Mouse (Mus musculus): ENCODE data around the gene Tsc2. TPM values are rescaled to one million over a fixed set of nuclear protein-coding genes. Genes with fewer than 3 reads are reported as not detected.

Gene Tsc2
- polyA plus RNA-seq, 1 experiment from 2014 or later, result 72.8 TPM

- WGBS, result 75% methylated on average over 3 of the region's 3 CpGs
- Histone ChIP-seq H3K9me3 (no peaks in the 10 kb centered on the region), H3K27me3 (no peaks in the 10 kb centered on the region), H3K36me3 (peaks cover 9% of the 10 kb centered on the region; the same call in 1 of the 2 replicates), H3K4me3 (no peak overlapping the region), H3K27ac (no peak overlapping the region), H3K4me2 (replicated peaks) (no peak overlapping the region), H3K4me1 (peaks cover 39% of the 10 kb centered on the region), H3K9ac (no peak overlapping the region)
- no peak for ATAC-seq (ENCODE audit: insufficient number of reproducible peaks, insufficient read depth, low FRiP score, low TSS enrichment)
Observed at GRCm38 (mm10) chr17:24645916-24646315, 13.5 kb upstream of the Tsc2 start.

DNA sequence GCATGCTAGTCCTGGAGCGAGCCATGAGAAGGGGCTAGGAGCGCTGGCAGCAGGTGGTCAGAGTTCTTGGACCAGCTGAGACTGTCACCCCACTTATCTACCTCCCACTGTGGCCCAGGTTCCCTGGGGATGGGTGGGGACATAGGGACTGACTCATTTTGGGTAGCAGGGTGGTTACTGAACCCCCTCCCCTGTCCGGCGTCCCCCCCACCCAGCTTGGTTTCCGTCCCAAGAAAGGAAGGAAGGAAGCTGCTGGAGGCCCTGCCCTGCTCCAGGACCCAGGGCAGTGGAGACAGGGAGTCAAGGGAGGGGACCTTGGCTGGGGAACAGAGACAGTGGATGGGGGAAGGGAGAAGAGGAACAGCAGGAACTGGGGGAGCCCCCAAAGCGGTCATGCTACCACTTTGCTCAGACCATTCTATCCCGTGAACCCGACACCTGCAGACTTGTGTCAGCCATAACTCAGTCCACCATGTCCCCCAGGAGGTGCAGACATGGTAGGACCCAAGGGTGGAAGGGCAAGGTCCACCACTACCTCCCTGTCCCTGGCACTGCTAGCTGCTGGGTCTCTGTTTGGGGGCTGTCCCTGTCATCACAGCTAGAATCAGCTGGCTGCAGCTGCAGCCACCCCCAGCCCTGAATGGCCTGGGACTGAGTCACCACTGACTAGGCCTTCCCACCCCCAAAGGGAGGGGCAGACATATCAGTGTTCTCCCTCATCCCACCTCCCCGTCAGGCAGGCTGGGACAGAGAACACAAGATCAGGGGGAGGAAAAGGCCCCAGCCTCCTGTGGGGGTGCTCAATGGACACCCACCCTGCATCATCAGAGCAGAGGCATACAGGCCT lies 12.7 kb upstream of the Tsc2 start:
- Histone ChIP-seq H3K9me3 (no peaks in the 10 kb centered on the region), H3K9ac (peak overlapping the region; percentile 42), H3K27me3 (no peaks in the 10 kb centered on the region), H3K36me3 (peaks cover 15% of the 10 kb centered on the region; the same call in 1 of the 2 replicates), H3K4me2 (replicated peaks) (no peak overlapping the region; the same call in 1 of the 2 replicates), H3K4me3 (no peak overlapping the region), H3K4me1 (peaks cover 41% of the 10 kb centered on the region), H3K27ac (peak overlapping the region; percentile 84)
- no peak for ATAC-seq (ENCODE audit: insufficient number of reproducible peaks, insufficient read depth, low FRiP score, low TSS enrichment)
- WGBS, result 74% methylated on average over 9 of the region's 9 CpGs

- Histone ChIP-seq H3K27ac (peak overlapping the region; percentile 84), H3K9me3 (no peaks in the 10 kb centered on the region), H3K4me2 (replicated peaks) (no peak overlapping the region; the same call in 1 of the 2 replicates), H3K4me1 (peaks cover 46% of the 10 kb centered on the region), H3K36me3 (peaks cover 15% of the 10 kb centered on the region; the same call in 1 of the 2 replicates), H3K9ac (peak overlapping the region; percentile 42), H3K4me3 (no peak overlapping the region), H3K27me3 (no peaks in the 10 kb centered on the region)
- 25% methylated on average over 7 of the region's 7 CpGs for WGBS
- ATAC-seq (ENCODE audit: insufficient number of reproducible peaks, insufficient read depth, low FRiP score, low TSS enrichment), result no peak
Observed at GRCm38 (mm10) chr17:24644030-24644715, 11.7 kb upstream of the Tsc2 start.

DNA sequence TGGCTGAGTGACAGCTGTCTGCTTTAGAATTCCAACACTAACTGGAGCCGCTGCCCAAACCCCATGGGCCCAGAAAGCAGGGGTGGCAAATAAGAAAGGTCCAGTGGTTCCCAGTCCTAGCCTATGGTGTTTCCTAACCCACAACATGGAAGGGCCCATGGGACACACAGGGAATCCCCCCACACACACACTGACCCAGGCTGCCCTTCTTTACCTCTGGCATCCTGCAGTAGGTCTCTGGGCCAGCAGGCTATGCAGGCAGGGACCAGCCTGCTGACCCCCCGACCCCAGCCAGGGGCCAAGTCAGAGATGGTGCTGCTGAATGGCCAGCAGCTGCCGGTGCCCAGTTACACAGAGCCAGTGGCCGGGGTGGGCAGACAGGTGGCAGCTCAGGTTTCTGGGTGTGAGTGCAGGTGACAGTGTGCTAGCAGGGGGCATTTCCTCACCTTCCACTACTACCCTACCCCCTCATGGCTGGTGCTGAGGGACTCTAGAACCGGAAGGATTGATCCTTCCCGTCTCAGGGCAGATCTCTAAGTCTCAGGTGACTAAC lies 10.4 kb upstream of the Tsc2 start:
- 44% methylated on average over 6 of the region's 6 CpGs for WGBS
- Histone ChIP-seq H3K4me3 (no peak overlapping the region), H3K27me3 (no peaks in the 10 kb centered on the region), H3K9me3 (no peaks in the 10 kb centered on the region), H3K4me2 (replicated peaks) (no peak overlapping the region), H3K36me3 (peaks cover 15% of the 10 kb centered on the region; the same call in 1 of the 2 replicates), H3K9ac (no peak overlapping the region), H3K27ac (no peak overlapping the region), H3K4me1 (peaks cover 50% of the 10 kb centered on the region)
- no peak for ATAC-seq (ENCODE audit: insufficient number of reproducible peaks, insufficient read depth, low FRiP score, low TSS enrichment)

DNA sequence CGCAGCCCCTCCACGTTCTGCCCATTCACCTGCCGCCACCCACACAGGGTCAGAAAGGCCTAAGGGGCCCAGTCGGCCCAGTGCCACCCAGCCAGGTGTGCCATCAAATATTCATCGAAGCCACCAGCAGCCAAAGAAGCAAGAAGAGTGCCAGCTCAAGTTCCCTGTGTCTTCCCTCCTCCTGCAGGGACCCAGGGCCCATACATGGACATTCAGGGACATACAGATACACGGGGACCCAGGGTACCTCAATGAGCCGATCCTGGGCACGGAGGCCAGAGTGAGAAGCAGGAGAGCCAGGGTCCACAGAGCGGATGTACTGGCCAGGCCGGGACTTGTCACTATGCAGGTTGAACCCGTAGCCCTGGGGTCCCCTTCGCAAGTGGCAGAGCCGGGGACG lies 9.5 kb upstream of the Tsc2 start:
- Histone ChIP-seq H3K4me2 (replicated peaks) (no peak overlapping the region), H3K4me1 (peaks cover 43% of the 10 kb centered on the region), H3K9ac (no peak overlapping the region), H3K4me3 (no peak overlapping the region), H3K36me3 (peaks cover 15% of the 10 kb centered on the region; the same call in 1 of the 2 replicates), H3K27ac (no peak overlapping the region), H3K9me3 (no peaks in the 10 kb centered on the region), H3K27me3 (no peaks in the 10 kb centered on the region)
- ATAC-seq (ENCODE audit: insufficient number of reproducible peaks, insufficient read depth, low FRiP score, low TSS enrichment), result no peak
- 92% methylated on average over 14 of the region's 14 CpGs for WGBS

- H3K4me1 ChIP-seq, result peaks cover 43% of the 10 kb centered on the region
- no peak overlapping the region for H3K4me3 ChIP-seq
- peaks cover 15% of the 10 kb centered on the region; the same call in 1 of the 2 replicates for H3K36me3 ChIP-seq
- H3K27ac ChIP-seq, result peak overlapping the region; percentile 98
- H3K9ac ChIP-seq, result no peak overlapping the region
- WGBS, result 97% methylated on average over 15 of the region's 15 CpGs
- H3K9me3 ChIP-seq, result no peaks in the 10 kb centered on the region
- no peak for ATAC-seq (ENCODE audit: insufficient number of reproducible peaks, insufficient read depth, low FRiP score, low TSS enrichment)
- no peaks in the 10 kb centered on the region for H3K27me3 ChIP-seq
- H3K4me2 ChIP-seq (replicated peaks), result no peak overlapping the region
Observed at GRCm38 (mm10) chr17:24640581-24640980, 8.2 kb upstream of the Tsc2 start.

DNA sequence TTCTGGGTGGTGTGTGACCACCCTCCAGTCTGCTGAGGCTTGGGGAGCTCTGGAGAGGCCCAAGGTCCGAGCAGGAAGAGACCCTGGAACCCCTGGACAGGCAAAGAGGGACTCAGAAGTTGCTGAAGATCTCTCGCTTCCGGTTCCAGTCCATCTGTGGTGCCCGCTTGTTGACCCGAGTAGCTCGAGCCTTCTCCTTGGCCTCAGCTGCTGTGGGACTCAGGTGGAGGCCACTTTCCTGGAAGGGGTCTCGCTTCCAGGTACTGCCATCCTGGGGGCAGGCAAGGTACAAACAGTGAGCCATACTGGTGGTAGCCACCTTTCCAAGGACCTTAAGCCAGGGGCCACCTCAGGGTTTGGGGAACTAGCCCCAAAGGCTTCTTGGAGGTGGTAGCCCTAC lies 7.7 kb upstream of the Tsc2 start:
- Histone ChIP-seq H3K4me2 (replicated peaks) (peak overlapping the region; percentile 23; the same call in 1 of the 2 replicates), H3K9me3 (no peaks in the 10 kb centered on the region), H3K27me3 (no peaks in the 10 kb centered on the region), H3K27ac (peak overlapping the region; percentile 98), H3K4me1 (peaks cover 41% of the 10 kb centered on the region), H3K4me3 (no peak overlapping the region), H3K9ac (peak overlapping the region; percentile 21; the same call in 1 of the 2 replicates), H3K36me3 (peaks cover 20% of the 10 kb centered on the region; the same call in 1 of the 2 replicates)
- WGBS, result 83% methylated on average over 7 of the region's 7 CpGs
- ATAC-seq (ENCODE audit: insufficient number of reproducible peaks, insufficient read depth, low FRiP score, low TSS enrichment), result no peak

GRCm38 (mm10) chr17:24639571-24639988 lies 7.2 kb upstream of the Tsc2 start:
- peak overlapping the region; percentile 21; the same call in 1 of the 2 replicates for H3K9ac ChIP-seq
- H3K9me3 ChIP-seq, result no peaks in the 10 kb centered on the region
- H3K36me3 ChIP-seq, result peaks cover 21% of the 10 kb centered on the region; the same call in 1 of the 2 replicates
- ATAC-seq (ENCODE audit: insufficient number of reproducible peaks, insufficient read depth, low FRiP score, low TSS enrichment), result peak; percentile 47
- H3K4me2 ChIP-seq (replicated peaks), result peak overlapping the region; percentile 23
- 21% methylated on average over 5 of the region's 5 CpGs for WGBS
- peaks cover 36% of the 10 kb centered on the region for H3K4me1 ChIP-seq
- H3K4me3 ChIP-seq, result no peak overlapping the region
- H3K27ac ChIP-seq, result peak overlapping the region; percentile 98
- no peaks in the 10 kb centered on the region for H3K27me3 ChIP-seq

DNA sequence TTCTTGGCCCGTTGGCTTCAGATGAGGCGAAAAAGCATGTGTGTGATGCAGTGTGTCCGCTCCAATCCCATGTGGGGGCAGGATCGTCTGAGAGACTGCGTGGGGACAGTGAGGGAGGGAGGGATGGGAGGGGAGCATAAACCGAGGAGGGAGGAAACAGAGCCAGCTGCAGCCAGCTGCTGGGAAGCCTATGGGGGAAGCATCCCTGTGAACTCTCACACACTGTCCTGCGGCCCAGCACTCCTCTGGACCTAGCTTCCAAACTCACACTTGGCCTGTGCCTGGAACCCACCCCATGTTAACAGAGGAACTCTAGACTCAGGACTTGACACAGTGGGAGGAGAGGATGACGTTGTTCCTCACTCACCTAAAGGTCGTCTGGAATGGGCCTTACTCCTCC lies 6.4 kb upstream of the Tsc2 start:
- no peak; the same call in 1 of the 2 replicates for ATAC-seq (ENCODE audit: insufficient number of reproducible peaks, insufficient read depth, low FRiP score, low TSS enrichment)
- no peak overlapping the region for H3K4me3 ChIP-seq
- peaks cover 28% of the 10 kb centered on the region for H3K4me1 ChIP-seq
- peak overlapping the region; percentile 23 for H3K4me2 ChIP-seq (replicated peaks)
- 43% methylated on average over 9 of the region's 9 CpGs for WGBS
- peaks cover 21% of the 10 kb centered on the region; the same call in 1 of the 2 replicates for H3K36me3 ChIP-seq
- no peak overlapping the region for H3K9ac ChIP-seq
- H3K27me3 ChIP-seq, result no peaks in the 10 kb centered on the region
- H3K27ac ChIP-seq, result peak overlapping the region; percentile 98
- H3K9me3 ChIP-seq, result no peaks in the 10 kb centered on the region

- H3K36me3 ChIP-seq, result peaks cover 21% of the 10 kb centered on the region; the same call in 1 of the 2 replicates
- H3K27me3 ChIP-seq, result no peaks in the 10 kb centered on the region
- WGBS, result 90% methylated on average over 4 of the region's 4 CpGs
- H3K9me3 ChIP-seq, result no peaks in the 10 kb centered on the region
- peak overlapping the region; percentile 98 for H3K27ac ChIP-seq
- no peak overlapping the region for H3K9ac ChIP-seq
- no peak overlapping the region for H3K4me3 ChIP-seq
- H3K4me1 ChIP-seq, result peaks cover 28% of the 10 kb centered on the region
- H3K4me2 ChIP-seq (replicated peaks), result no peak overlapping the region
- ATAC-seq (ENCODE audit: insufficient number of reproducible peaks, insufficient read depth, low FRiP score, low TSS enrichment), result no peak
Observed at GRCm38 (mm10) chr17:24638214-24638613, 5.8 kb upstream of the Tsc2 start.

DNA sequence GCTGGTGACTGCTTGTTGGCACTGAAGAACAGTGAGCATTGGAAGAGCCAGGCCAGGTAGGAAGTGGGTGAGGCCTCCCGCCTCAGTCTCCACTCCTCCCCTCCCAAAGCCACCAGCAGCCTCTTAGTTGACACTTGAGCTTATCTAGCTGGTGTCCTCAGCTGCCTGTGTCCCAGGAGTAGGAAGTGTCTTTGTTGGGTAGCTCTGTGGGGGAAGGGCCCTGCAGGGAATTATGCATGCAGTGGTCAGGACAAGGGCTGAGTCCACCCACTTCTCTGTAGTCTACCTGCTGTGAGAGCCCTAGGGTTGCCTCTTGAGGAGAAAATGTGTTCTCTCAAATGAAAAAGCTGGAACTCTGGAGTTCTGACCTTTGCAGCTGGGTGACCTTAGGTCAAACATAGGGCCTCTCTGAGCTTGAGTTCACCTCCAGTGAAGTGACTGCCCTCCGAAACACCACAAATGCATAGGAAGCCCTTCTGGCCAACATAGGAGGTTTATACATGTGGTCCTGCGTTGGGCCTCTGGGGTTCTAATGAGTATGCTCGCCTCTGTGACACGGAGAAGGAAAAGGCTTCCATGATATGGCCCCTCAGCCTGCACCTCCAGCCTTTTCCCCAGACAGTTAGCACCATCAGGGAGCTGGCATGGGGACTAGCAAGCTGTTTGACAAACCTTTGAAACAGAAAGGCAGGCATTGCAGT lies 4.5 kb upstream of the Tsc2 start:
- Histone ChIP-seq H3K4me1 (peaks cover 35% of the 10 kb centered on the region), H3K4me2 (replicated peaks) (no peak overlapping the region), H3K27me3 (no peaks in the 10 kb centered on the region), H3K9ac (no peak overlapping the region), H3K27ac (no peak overlapping the region), H3K36me3 (peaks cover 18% of the 10 kb centered on the region; the same call in 1 of the 2 replicates), H3K4me3 (no peak overlapping the region), H3K9me3 (no peaks in the 10 kb centered on the region)
- ATAC-seq (ENCODE audit: insufficient number of reproducible peaks, insufficient read depth, low FRiP score, low TSS enrichment), result no peak
- WGBS, result 69% methylated on average over 5 of the region's 5 CpGs

Data from embryonic facial prominence, embryonic 12.5 days (tissue).